Mouse (Mus musculus): Measurements from ENCODE around the gene Lamtor5. TPM values are rescaled to one million over a fixed set of nuclear protein-coding genes. Genes with fewer than 3 reads are reported as not detected.

The Lamtor5 gene
- polyA plus RNA-seq, 1 experiment from 2014 or later: 177 TPM

GRCm38 (mm10) chr3:107238471-107238980 lies 40.1 kb upstream of the Lamtor5 start:
- Histone ChIP-seq H3K4me1 (replicated peaks; ENCODE audit: control insufficient read depth, insufficient read depth, low read length) (peaks cover 3% of the 10 kb centered on the region; the same call in 1 of the 2 replicates), H3K27me3 (ENCODE audit: control insufficient read depth, insufficient read depth, low read length) (no peaks in the 10 kb centered on the region), H3K9me3 (ENCODE audit: control insufficient read depth, low read length) (no peaks in the 10 kb centered on the region), H3K27ac (ENCODE audit: low read depth, low read length) (no peak overlapping the region), H3K9ac (ENCODE audit: low read length) (no peak overlapping the region), H3K4me2 (ENCODE audit: low read depth, low read length, severe bottlenecking) (no peak overlapping the region), H3K4me3 (ENCODE audit: low read depth, low read length) (no peak overlapping the region), H3K36me3 (ENCODE audit: control insufficient read depth, insufficient read depth, low read length) (no peaks in the 10 kb centered on the region)
- no peak for DNase-seq (ENCODE audit: low spot score)
- ATAC-seq (replicated peaks; ENCODE audit: low FRiP score): no peak
- 90% methylated on average over 8 of the region's 8 CpGs for WGBS

- Histone ChIP-seq H3K27ac (ENCODE audit: low read depth, low read length) (no peak within 1 kb of the TSS), H3K36me3 (ENCODE audit: control insufficient read depth, insufficient read depth, low read length) (no peaks in the 10 kb centered on the region), H3K9me3 (ENCODE audit: control insufficient read depth, low read length) (no peaks in the 10 kb centered on the region), H3K27me3 (ENCODE audit: control insufficient read depth, insufficient read depth, low read length) (no peaks in the 10 kb centered on the region), H3K4me2 (ENCODE audit: low read depth, low read length, severe bottlenecking) (no peak within 1 kb of the TSS), H3K4me3 (ENCODE audit: low read depth, low read length) (no peak within 1 kb of the TSS), H3K9ac (ENCODE audit: low read length) (no peak within 1 kb of the TSS), H3K4me1 (replicated peaks; ENCODE audit: control insufficient read depth, insufficient read depth, low read length) (peaks cover 3% of the 10 kb centered on the region; the same call in 1 of the 2 replicates)
- WGBS: 94% methylated on average over 9 of the region's 9 CpGs
- DNase-seq (ENCODE audit: low spot score) (no peak), ATAC-seq (replicated peaks; ENCODE audit: low FRiP score) (no peak)
These were observed 39.1 kb upstream of the Lamtor5 start, which contains the start of gene Prok1 for GRCm38 (mm10) chr3:107239607-107240006. TSS of gene Prok1 (minus strand) at chr3:107239707.

- WGBS: 25% methylated on average over 14 of the region's 14 CpGs
- Histone ChIP-seq H3K27ac (ENCODE audit: low read depth, low read length) (no peak overlapping the region), H3K4me3 (ENCODE audit: low read depth, low read length) (no peak overlapping the region), H3K4me2 (ENCODE audit: low read depth, low read length, severe bottlenecking) (0 out of 2 replicates have a peak overlapping the region, but pooled peaks have one; percentile 21), H3K9me3 (ENCODE audit: control insufficient read depth, low read length) (no peaks in the 10 kb centered on the region), H3K36me3 (ENCODE audit: control insufficient read depth, insufficient read depth, low read length) (no peaks in the 10 kb centered on the region), H3K27me3 (ENCODE audit: control insufficient read depth, insufficient read depth, low read length) (no peaks in the 10 kb centered on the region), H3K4me1 (replicated peaks; ENCODE audit: control insufficient read depth, insufficient read depth, low read length) (peaks cover 3% of the 10 kb centered on the region; the same call in 1 of the 2 replicates), H3K9ac (ENCODE audit: low read length) (no peak overlapping the region)
- DNase-seq (ENCODE audit: low spot score) (peak; percentile 56), ATAC-seq (replicated peaks; ENCODE audit: low FRiP score) (peak; percentile 58)
These were observed 37.1 kb upstream of the Lamtor5 start for GRCm38 (mm10) chr3:107241389-107242094.

- Histone ChIP-seq H3K9ac (ENCODE audit: low read length) (no peak overlapping the region), H3K4me1 (replicated peaks; ENCODE audit: control insufficient read depth, insufficient read depth, low read length) (no peaks in the 10 kb centered on the region; the same call in 1 of the 2 replicates), H3K9me3 (ENCODE audit: control insufficient read depth, low read length) (no peaks in the 10 kb centered on the region), H3K27me3 (ENCODE audit: control insufficient read depth, insufficient read depth, low read length) (no peaks in the 10 kb centered on the region), H3K4me3 (ENCODE audit: low read depth, low read length) (no peak overlapping the region), H3K27ac (ENCODE audit: low read depth, low read length) (no peak overlapping the region), H3K36me3 (ENCODE audit: control insufficient read depth, insufficient read depth, low read length) (no peaks in the 10 kb centered on the region), H3K4me2 (ENCODE audit: low read depth, low read length, severe bottlenecking) (no peak overlapping the region)
- 74% methylated on average over 6 of the region's 6 CpGs for WGBS
- ATAC-seq (replicated peaks; ENCODE audit: low FRiP score): no peak
- DNase-seq (ENCODE audit: low spot score): peak; percentile 45
These were observed 31.8 kb upstream of the Lamtor5 start for GRCm38 (mm10) chr3:107246876-107247275.

- no peak overlapping the region for H3K9ac ChIP-seq (ENCODE audit: low read length)
- no peak overlapping the region for H3K4me3 ChIP-seq (ENCODE audit: low read depth, low read length)
- H3K27ac ChIP-seq (ENCODE audit: low read depth, low read length): no peak overlapping the region
- DNase-seq (ENCODE audit: low spot score) (peak; percentile 35), ATAC-seq (replicated peaks; ENCODE audit: low FRiP score) (no peak)
- no peak overlapping the region for H3K4me2 ChIP-seq (ENCODE audit: low read depth, low read length, severe bottlenecking)
- H3K9me3 ChIP-seq (ENCODE audit: control insufficient read depth, low read length): no peaks in the 10 kb centered on the region
- H3K4me1 ChIP-seq (replicated peaks; ENCODE audit: control insufficient read depth, insufficient read depth, low read length): no peaks in the 10 kb centered on the region
- H3K36me3 ChIP-seq (ENCODE audit: control insufficient read depth, insufficient read depth, low read length): no peaks in the 10 kb centered on the region
- no peaks in the 10 kb centered on the region for H3K27me3 ChIP-seq (ENCODE audit: control insufficient read depth, insufficient read depth, low read length)
- WGBS: 70% methylated on average over 3 of the region's 3 CpGs
These were observed 29.6 kb upstream of the Lamtor5 start for GRCm38 (mm10) chr3:107249042-107249441.

GRCm38 (mm10) chr3:107250320-107250719 lies 28.3 kb upstream of the Lamtor5 start:
- Histone ChIP-seq H3K27me3 (ENCODE audit: control insufficient read depth, insufficient read depth, low read length) (no peaks in the 10 kb centered on the region), H3K9me3 (ENCODE audit: control insufficient read depth, low read length) (no peaks in the 10 kb centered on the region), H3K27ac (ENCODE audit: low read depth, low read length) (no peak overlapping the region), H3K4me2 (ENCODE audit: low read depth, low read length, severe bottlenecking) (no peak overlapping the region), H3K36me3 (ENCODE audit: control insufficient read depth, insufficient read depth, low read length) (no peaks in the 10 kb centered on the region), H3K9ac (ENCODE audit: low read length) (no peak overlapping the region), H3K4me3 (ENCODE audit: low read depth, low read length) (no peak overlapping the region), H3K4me1 (replicated peaks; ENCODE audit: control insufficient read depth, insufficient read depth, low read length) (no peaks in the 10 kb centered on the region)
- ATAC-seq (replicated peaks; ENCODE audit: low FRiP score): no peak
- 85% methylated on average over 2 of the region's 2 CpGs for WGBS
- peak; percentile 4 for DNase-seq (ENCODE audit: low spot score)

- ATAC-seq (replicated peaks; ENCODE audit: low FRiP score): no peak
- no peak overlapping the region for H3K4me2 ChIP-seq (ENCODE audit: low read depth, low read length, severe bottlenecking)
- H3K9ac ChIP-seq (ENCODE audit: low read length): no peak overlapping the region
- H3K36me3 ChIP-seq (ENCODE audit: control insufficient read depth, insufficient read depth, low read length): no peaks in the 10 kb centered on the region
- no peak overlapping the region for H3K27ac ChIP-seq (ENCODE audit: low read depth, low read length)
- no peaks in the 10 kb centered on the region for H3K4me1 ChIP-seq (replicated peaks; ENCODE audit: control insufficient read depth, insufficient read depth, low read length)
- H3K27me3 ChIP-seq (ENCODE audit: control insufficient read depth, insufficient read depth, low read length): no peaks in the 10 kb centered on the region
- H3K9me3 ChIP-seq (ENCODE audit: control insufficient read depth, low read length): no peaks in the 10 kb centered on the region
- DNase-seq (ENCODE audit: low spot score): peak; percentile 31
- no peak overlapping the region for H3K4me3 ChIP-seq (ENCODE audit: low read depth, low read length)
- WGBS: 76% methylated on average over 4 of the region's 4 CpGs
These were observed 26.6 kb upstream of the Lamtor5 start for GRCm38 (mm10) chr3:107252035-107252434.

- no peaks in the 10 kb centered on the region for H3K9me3 ChIP-seq (ENCODE audit: control insufficient read depth, low read length)
- no peak for ATAC-seq (replicated peaks; ENCODE audit: low FRiP score)
- H3K36me3 ChIP-seq (ENCODE audit: control insufficient read depth, insufficient read depth, low read length): no peaks in the 10 kb centered on the region
- H3K9ac ChIP-seq (ENCODE audit: low read length): no peak overlapping the region
- peak; percentile 4 for DNase-seq (ENCODE audit: low spot score)
- H3K27ac ChIP-seq (ENCODE audit: low read depth, low read length): no peak overlapping the region
- H3K4me2 ChIP-seq (ENCODE audit: low read depth, low read length, severe bottlenecking): no peak overlapping the region
- WGBS: 87% methylated on average over 5 of the region's 5 CpGs
- no peak overlapping the region for H3K4me3 ChIP-seq (ENCODE audit: low read depth, low read length)
- H3K4me1 ChIP-seq (replicated peaks; ENCODE audit: control insufficient read depth, insufficient read depth, low read length): no peaks in the 10 kb centered on the region
- no peaks in the 10 kb centered on the region for H3K27me3 ChIP-seq (ENCODE audit: control insufficient read depth, insufficient read depth, low read length)
These were observed 24.7 kb upstream of the Lamtor5 start for GRCm38 (mm10) chr3:107253925-107254324.

GRCm38 (mm10) chr3:107255992-107256391 lies 22.7 kb upstream of the Lamtor5 start:
- Histone ChIP-seq H3K9me3 (ENCODE audit: control insufficient read depth, low read length) (no peaks in the 10 kb centered on the region), H3K27me3 (ENCODE audit: control insufficient read depth, insufficient read depth, low read length) (no peaks in the 10 kb centered on the region)
- WGBS: 87% methylated on average over 3 of the region's 3 CpGs

More at GRCm38 (mm10) chr3:107255992-107256391, 22.7 kb upstream of the Lamtor5 start:
- Histone ChIP-seq H3K36me3 (ENCODE audit: control insufficient read depth, insufficient read depth, low read length) (no peaks in the 10 kb centered on the region), H3K27ac (ENCODE audit: low read depth, low read length) (no peak overlapping the region), H3K4me1 (replicated peaks; ENCODE audit: control insufficient read depth, insufficient read depth, low read length) (no peaks in the 10 kb centered on the region), H3K9ac (ENCODE audit: low read length) (no peak overlapping the region), H3K4me2 (ENCODE audit: low read depth, low read length, severe bottlenecking) (no peak overlapping the region), H3K4me3 (ENCODE audit: low read depth, low read length) (no peak overlapping the region)
- ATAC-seq (replicated peaks; ENCODE audit: low FRiP score): no peak
- DNase-seq (ENCODE audit: low spot score): peak; percentile 37

All from forebrain, embryonic 11.5 days (tissue).